Mouse (Mus musculus): ENCODE data around the gene Fam126a. TPM values are rescaled to one million over a fixed set of nuclear protein-coding genes. Genes with fewer than 3 reads are reported as not detected.

The Fam126a gene
- total RNA-seq, 2 experiments from 2014 or later = 210 to 281 TPM

GRCm38 (mm10) chr5:24043367-24043766 is 12.9 kb upstream of the Fam126a start:
- ATAC-seq (replicated peaks; ENCODE audit: low FRiP score, poor library complexity, severe bottlenecking) = no peak

GRCm38 (mm10) chr5:24041341-24041852 is 10.9 kb upstream of the Fam126a start:
- ATAC-seq (replicated peaks; ENCODE audit: low FRiP score, poor library complexity, severe bottlenecking) = no peak

- no peak for ATAC-seq (replicated peaks; ENCODE audit: low FRiP score, poor library complexity, severe bottlenecking)
Observed at GRCm38 (mm10) chr5:24040601-24041000, 10.1 kb upstream of the Fam126a start.

GRCm38 (mm10) chr5:24039423-24039822 is 8.9 kb upstream of the Fam126a start:
- peak; percentile 73 for ATAC-seq (replicated peaks; ENCODE audit: low FRiP score, poor library complexity, severe bottlenecking)

GRCm38 (mm10) chr5:24038819-24039218 is 8.3 kb upstream of the Fam126a start:
- no peak for ATAC-seq (replicated peaks; ENCODE audit: low FRiP score, poor library complexity, severe bottlenecking)

GRCm38 (mm10) chr5:24038190-24038589 is 7.7 kb upstream of the Fam126a start:
- no peak for ATAC-seq (replicated peaks; ENCODE audit: low FRiP score, poor library complexity, severe bottlenecking)

- no peak for ATAC-seq (replicated peaks; ENCODE audit: low FRiP score, poor library complexity, severe bottlenecking)
Observed at GRCm38 (mm10) chr5:24036731-24037130, 6.2 kb upstream of the Fam126a start.

- no peak for ATAC-seq (replicated peaks; ENCODE audit: low FRiP score, poor library complexity, severe bottlenecking)
Observed at GRCm38 (mm10) chr5:24034970-24035369, 4.5 kb upstream of the Fam126a start.

DNA sequence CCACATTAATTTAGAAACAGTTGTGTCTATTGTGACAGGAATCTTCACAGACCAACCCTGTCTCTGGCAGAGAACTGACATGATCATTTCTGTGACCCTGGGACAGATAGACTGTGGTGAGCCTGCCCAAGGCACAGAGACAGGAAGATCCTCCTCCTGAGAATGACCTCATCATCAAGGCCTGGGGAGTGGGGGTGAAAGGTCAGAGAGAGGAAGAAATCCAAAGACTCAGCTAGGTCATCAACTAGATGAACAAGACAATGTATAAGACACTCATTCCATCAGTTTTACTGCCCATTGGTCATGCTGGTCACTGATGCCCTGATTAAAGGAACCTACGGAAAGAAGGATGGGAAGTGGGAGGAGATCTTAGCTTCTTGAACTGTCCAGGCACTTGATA is 3.6 kb upstream of the Fam126a start:
- ATAC-seq (replicated peaks; ENCODE audit: low FRiP score, poor library complexity, severe bottlenecking) = no peak

- peak; percentile 12 for ATAC-seq (replicated peaks; ENCODE audit: low FRiP score, poor library complexity, severe bottlenecking)
Observed at GRCm38 (mm10) chr5:24029946-24030578, 428 bp downstream of the Fam126a start.

GRCm38 (mm10) chr5:24029331-24029771 is 1.1 kb downstream of the Fam126a start:
- peak; percentile 70 for ATAC-seq (replicated peaks; ENCODE audit: low FRiP score, poor library complexity, severe bottlenecking)

GRCm38 (mm10) chr5:24024957-24025356 is 5.5 kb downstream of the Fam126a start:
- ATAC-seq (replicated peaks; ENCODE audit: low FRiP score, poor library complexity, severe bottlenecking) = no peak

GRCm38 (mm10) chr5:24023226-24023625 is 7.3 kb downstream of the Fam126a start:
- ATAC-seq (replicated peaks; ENCODE audit: low FRiP score, poor library complexity, severe bottlenecking) = no peak

DNA sequence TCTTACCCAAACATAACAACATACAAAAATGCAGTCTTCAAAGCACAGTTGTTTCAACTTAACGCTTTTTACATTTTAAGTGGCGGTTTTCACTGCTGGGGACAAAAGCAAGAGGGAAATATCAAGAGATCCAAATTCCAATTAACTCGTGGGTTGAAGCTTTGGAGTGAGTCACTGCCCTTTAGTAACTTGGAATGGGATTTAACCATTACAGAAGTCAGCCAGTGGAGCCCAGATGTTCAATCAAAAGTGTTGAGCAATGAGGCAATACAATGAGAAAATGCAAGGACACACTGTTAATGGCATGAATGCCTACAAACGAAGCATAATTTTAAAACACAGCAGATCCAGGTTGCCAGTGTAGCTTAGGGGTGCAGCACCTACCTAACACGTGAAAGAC is 8.8 kb downstream of the Fam126a start:
- ATAC-seq (replicated peaks; ENCODE audit: low FRiP score, poor library complexity, severe bottlenecking) = no peak

GRCm38 (mm10) chr5:24020380-24020779 is 10.1 kb downstream of the Fam126a start:
- no peak for ATAC-seq (replicated peaks; ENCODE audit: low FRiP score, poor library complexity, severe bottlenecking)

DNA sequence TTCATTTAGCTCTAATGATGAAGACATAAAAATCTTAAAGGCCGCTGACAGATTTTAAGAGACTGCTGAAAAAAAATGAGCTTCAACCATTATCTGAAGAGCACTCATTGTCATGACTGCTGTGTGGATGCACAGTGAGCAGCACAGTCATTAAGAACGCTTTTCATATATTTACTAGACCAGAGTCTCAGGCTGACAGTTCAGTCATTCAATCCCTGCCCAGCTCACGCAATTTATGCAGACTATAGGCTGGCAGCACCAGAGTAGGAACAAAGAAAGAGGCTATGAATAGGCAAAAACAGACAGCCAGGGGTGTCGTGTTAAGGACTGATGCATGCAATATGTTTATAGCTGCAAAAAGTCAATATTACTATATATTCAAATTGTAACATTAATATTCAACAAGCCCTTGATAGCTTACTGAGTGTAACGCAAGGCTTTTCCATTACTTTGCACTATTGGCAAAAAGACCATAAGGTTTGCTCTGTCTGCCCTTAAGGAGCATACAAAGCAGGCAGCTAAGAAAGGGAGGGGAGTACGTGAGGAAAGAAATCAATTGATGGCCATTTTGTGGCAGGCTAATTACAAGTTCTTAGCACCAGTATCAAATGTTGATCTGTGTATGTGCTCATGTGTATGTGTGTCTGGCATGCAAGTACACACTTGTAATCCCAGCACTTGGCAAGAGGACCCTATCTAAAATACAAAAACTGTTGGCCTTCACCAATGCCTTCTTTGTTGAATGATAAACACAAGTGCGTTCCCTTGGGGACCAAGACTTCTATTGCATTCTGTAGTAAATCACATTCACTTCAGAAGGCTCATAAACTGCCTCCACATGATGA is 10.9 kb downstream of the Fam126a start:
- ATAC-seq (replicated peaks; ENCODE audit: low FRiP score, poor library complexity, severe bottlenecking) = no peak

DNA sequence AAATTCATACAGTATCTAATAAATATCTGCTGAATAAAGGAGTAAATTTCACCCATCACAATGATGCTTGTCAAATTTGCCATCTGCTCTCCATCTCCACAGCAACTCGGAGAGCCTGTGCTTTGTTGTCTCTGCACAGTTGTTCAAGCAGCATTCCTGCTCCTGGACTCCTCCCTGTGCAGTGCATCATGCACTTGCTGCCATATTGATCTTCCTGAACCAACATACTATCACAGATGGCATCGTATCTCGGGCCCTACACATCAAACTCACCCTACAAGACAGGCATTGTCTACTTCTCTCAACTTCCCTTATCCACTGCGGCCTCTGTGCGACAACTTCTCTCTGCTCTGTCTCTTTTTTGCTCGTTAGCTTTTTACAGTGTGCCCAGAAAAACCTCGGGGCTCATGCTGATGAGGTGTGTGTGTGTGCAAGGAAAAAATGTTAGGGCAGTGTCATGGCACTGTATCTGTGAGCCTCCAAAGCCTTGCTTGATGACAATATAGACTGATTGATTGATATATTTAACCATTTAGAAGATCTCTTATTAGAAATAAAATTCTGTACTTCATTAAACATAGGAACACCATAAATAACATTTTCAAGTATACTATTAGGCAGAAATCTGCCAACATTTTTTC is 11.7 kb downstream of the Fam126a start:
- ATAC-seq (replicated peaks; ENCODE audit: low FRiP score, poor library complexity, severe bottlenecking) = no peak

- no peak for ATAC-seq (replicated peaks; ENCODE audit: low FRiP score, poor library complexity, severe bottlenecking)
Observed at GRCm38 (mm10) chr5:24016912-24017311, 13.6 kb downstream of the Fam126a start.

- ATAC-seq (replicated peaks; ENCODE audit: low FRiP score, poor library complexity, severe bottlenecking) = 0 out of 2 replicates have a peak, but pooled peaks have one; percentile 38
Observed at GRCm38 (mm10) chr5:24013338-24014003, 17.0 kb downstream of the Fam126a start.

DNA sequence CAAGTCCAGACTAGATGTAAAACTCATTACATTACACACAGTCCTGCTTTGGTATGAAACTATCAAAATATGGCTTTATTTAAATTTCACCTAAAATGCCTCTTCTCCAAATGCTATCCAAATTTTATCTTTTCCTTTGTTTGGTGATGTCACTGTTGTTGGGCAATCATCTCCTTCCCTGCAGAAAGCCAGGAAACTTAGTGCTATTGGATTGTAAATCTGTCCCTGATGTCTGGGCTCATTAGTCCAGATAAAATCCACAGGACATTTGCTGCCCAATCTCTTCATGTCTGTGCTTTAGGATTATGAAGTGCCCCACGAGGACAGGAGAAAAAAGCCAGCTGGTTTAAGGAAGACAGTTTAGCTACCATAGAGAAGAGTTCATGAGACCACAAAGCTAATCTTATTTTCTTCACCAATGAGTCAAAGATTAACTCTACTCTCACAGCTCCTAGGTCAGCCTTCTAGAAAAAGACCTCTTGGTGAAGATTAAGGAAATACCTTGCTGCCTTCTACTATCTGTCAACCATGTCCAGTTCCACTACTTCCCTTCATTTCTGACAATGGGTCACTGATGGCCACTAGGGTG is 31.3 kb downstream of the Fam126a start:
- no peak for ATAC-seq (replicated peaks; ENCODE audit: low FRiP score, poor library complexity, severe bottlenecking)

All from erythroblast, adult 5-6 weeks (primary cell).